Mouse (Mus musculus): Measurements from ENCODE around the gene Rin3. TPM values are rescaled to one million over a fixed set of nuclear protein-coding genes. Genes with fewer than 3 reads are reported as not detected.

Rin3 gene
- polyA plus RNA-seq, 1 experiment from 2014 or later, result 10.5 TPM

DNA sequence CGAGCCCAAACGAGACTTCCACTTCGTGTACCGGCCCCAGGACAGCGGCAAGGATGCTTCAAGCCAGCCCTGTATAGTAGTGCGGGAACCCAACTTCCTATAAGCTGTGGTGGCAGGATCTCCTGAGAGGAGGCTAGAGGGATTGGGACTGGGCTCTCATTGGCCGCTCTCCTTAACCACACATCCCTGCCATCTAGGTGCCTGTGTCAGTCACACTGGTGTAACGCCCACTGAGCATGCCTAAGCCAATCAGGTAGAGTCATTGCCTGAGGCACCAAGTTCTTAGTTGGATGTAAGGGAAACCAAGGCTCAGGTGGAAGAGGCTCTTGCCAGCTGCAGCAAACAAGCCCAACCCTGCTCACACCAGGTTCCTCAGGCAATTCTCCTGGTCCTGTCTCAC, 107.2 kb downstream of the Rin3 start:
- no peak overlapping the region for H3K4me3 ChIP-seq (ENCODE audit: low read depth, low read length)
- no peak for TF ChIP-seq CTCF (IDR thresholded peaks at IDR 0.05; ENCODE audit: low read depth)
- peaks cover 62% of the 10 kb centered on the region; the same call in 1 of the 2 replicates for H3K36me3 ChIP-seq (ENCODE audit: control insufficient read depth, insufficient read depth)
- no peak overlapping the region for H3K27ac ChIP-seq (ENCODE audit: low read depth, low read length)
- H3K9ac ChIP-seq (ENCODE audit: low read depth, low read length), result no peak overlapping the region
- no peaks in the 10 kb centered on the region for H3K27me3 ChIP-seq (replicated peaks; ENCODE audit: control insufficient read depth, insufficient read depth, low read length)
- no peaks in the 10 kb centered on the region for H3K4me1 ChIP-seq (replicated peaks; ENCODE audit: control insufficient read depth, insufficient read depth, low read length)
- no peaks in the 10 kb centered on the region for H3K9me3 ChIP-seq (ENCODE audit: control insufficient read depth)
- H3K4me2 ChIP-seq (replicated peaks; ENCODE audit: low read depth), result no peak overlapping the region
- no peak for ATAC-seq
- WGBS, result 64% methylated on average over 8 of the region's 8 CpGs

DNA sequence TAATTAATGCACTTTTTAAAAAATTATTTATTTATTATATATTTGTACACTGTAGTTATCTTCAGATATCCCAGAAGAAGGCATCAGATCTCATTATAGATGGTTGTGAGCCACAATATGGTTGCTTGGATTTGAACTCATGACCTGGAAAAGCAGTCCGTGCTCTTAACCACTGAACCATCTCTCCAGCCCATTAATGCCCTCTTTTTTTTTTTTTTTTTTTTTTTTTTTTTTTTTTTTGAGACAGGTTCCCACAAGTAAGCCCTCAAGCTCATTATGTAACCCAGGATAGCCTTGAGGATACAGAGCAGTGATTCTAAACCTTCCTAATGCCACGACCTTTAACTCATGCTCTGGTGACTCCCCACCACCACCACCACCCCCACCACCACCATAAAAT, 108.3 kb downstream of the Rin3 start:
- TF ChIP-seq CTCF (IDR thresholded peaks at IDR 0.05; ENCODE audit: low read depth), result no peak
- peaks cover 67% of the 10 kb centered on the region; the same call in 1 of the 2 replicates for H3K36me3 ChIP-seq (ENCODE audit: control insufficient read depth, insufficient read depth)
- no peak overlapping the region for H3K4me2 ChIP-seq (replicated peaks; ENCODE audit: low read depth)
- ATAC-seq, result no peak
- no peak overlapping the region for H3K27ac ChIP-seq (ENCODE audit: low read depth, low read length)
- no peaks in the 10 kb centered on the region for H3K9me3 ChIP-seq (ENCODE audit: control insufficient read depth)
- no peaks in the 10 kb centered on the region for H3K4me1 ChIP-seq (replicated peaks; ENCODE audit: control insufficient read depth, insufficient read depth, low read length)
- no peak overlapping the region for H3K9ac ChIP-seq (ENCODE audit: low read depth, low read length)
- H3K27me3 ChIP-seq (replicated peaks; ENCODE audit: control insufficient read depth, insufficient read depth, low read length), result no peaks in the 10 kb centered on the region
- WGBS, result 89% methylated on average over 2 of the region's 2 CpGs
- no peak overlapping the region for H3K4me3 ChIP-seq (ENCODE audit: low read depth, low read length)

DNA sequence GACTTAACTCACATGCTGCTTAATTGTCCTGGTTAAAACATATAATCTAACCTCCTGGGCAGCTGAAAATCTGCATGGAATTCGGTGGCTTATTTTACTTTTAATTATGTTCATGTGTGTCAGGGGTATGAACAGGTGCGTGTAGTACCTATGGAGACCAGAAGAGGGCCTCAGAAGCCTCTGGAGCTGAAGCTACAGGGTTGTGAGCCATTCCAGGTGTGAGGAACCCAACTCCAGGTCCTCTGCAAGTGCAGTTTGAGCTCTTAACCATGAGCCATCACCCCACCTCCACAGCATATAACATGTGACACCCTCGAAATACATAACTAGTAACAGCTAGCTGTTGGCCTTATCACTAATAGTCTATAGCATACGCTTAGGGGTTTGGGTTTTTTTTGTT, 109.1 kb downstream of the Rin3 start:
- ATAC-seq, result peak; percentile 14; the same call in 1 of the 2 replicates
- peak; percentile 80 for TF ChIP-seq CTCF (IDR thresholded peaks at IDR 0.05; ENCODE audit: low read depth)
- WGBS, result 72% methylated on average over 4 of the region's 4 CpGs

DNA sequence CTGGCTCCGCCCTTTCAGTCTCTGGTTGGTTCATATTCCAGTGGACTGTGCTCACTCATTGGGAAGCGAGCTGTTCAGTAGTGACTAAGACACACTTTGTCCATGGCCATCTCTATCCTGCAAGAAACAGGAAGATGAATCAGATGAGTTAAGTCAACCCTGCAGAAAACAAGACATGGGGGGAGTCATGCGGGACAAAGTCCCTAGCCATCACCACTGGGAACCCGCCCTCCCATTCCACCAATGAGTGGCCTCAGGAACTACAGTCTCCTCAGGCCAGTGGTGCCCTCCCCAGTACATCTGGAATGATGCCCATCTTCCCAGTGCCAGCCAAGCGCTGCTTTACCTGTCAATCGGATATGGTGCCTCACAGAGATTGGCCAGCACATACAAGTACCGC, 111.6 kb downstream of the Rin3 start:
- Histone ChIP-seq H3K36me3 (ENCODE audit: control insufficient read depth, insufficient read depth) (peaks cover 73% of the 10 kb centered on the region; the same call in 1 of the 2 replicates), H3K9ac (ENCODE audit: low read depth, low read length) (no peak overlapping the region), H3K9me3 (ENCODE audit: control insufficient read depth) (no peaks in the 10 kb centered on the region), H3K27me3 (replicated peaks; ENCODE audit: control insufficient read depth, insufficient read depth, low read length) (no peaks in the 10 kb centered on the region), H3K4me2 (replicated peaks; ENCODE audit: low read depth) (no peak overlapping the region), H3K4me1 (replicated peaks; ENCODE audit: control insufficient read depth, insufficient read depth, low read length) (no peaks in the 10 kb centered on the region), H3K4me3 (ENCODE audit: low read depth, low read length) (no peak overlapping the region), H3K27ac (ENCODE audit: low read depth, low read length) (no peak overlapping the region)
- WGBS, result 93% methylated on average over 7 of the region's 7 CpGs
- no peak for TF ChIP-seq CTCF (IDR thresholded peaks at IDR 0.05; ENCODE audit: low read depth)
- ATAC-seq, result no peak

More for the DNA sequence above, 109.1 kb downstream of the Rin3 start:
- H3K36me3 ChIP-seq (ENCODE audit: control insufficient read depth, insufficient read depth), result peaks cover 74% of the 10 kb centered on the region; the same call in 1 of the 2 replicates
- no peak overlapping the region for H3K27ac ChIP-seq (ENCODE audit: low read depth, low read length)
- no peaks in the 10 kb centered on the region for H3K4me1 ChIP-seq (replicated peaks; ENCODE audit: control insufficient read depth, insufficient read depth, low read length)
- H3K9me3 ChIP-seq (ENCODE audit: control insufficient read depth), result no peaks in the 10 kb centered on the region
- no peaks in the 10 kb centered on the region for H3K27me3 ChIP-seq (replicated peaks; ENCODE audit: control insufficient read depth, insufficient read depth, low read length)
- no peak overlapping the region for H3K4me3 ChIP-seq (ENCODE audit: low read depth, low read length)
- no peak overlapping the region for H3K9ac ChIP-seq (ENCODE audit: low read depth, low read length)
- no peak overlapping the region for H3K4me2 ChIP-seq (replicated peaks; ENCODE audit: low read depth)

DNA sequence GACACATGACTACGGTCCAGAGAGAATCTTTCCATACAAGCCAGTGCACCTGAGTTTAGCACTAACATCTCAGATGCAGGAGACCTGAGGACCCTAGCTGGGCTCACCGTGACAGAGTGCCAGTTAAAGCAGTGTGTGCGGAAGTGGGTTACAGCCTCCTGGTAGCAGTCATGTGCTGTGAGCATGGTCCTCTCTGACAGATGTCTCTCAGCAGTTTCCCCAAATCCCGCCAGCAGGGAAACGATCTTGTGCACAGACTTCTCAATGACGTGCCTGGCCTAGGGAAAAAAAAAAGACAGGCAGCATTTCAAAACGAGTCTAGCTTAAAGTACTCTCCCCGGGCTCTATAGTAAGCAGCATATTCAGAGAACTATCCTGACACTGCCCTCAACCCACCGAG, 112.7 kb downstream of the Rin3 start:
- Histone ChIP-seq H3K27me3 (replicated peaks; ENCODE audit: control insufficient read depth, insufficient read depth, low read length) (no peaks in the 10 kb centered on the region), H3K36me3 (ENCODE audit: control insufficient read depth, insufficient read depth) (peaks cover 70% of the 10 kb centered on the region; the same call in 1 of the 2 replicates), H3K9ac (ENCODE audit: low read depth, low read length) (no peak overlapping the region), H3K4me1 (replicated peaks; ENCODE audit: control insufficient read depth, insufficient read depth, low read length) (no peaks in the 10 kb centered on the region), H3K4me2 (replicated peaks; ENCODE audit: low read depth) (no peak overlapping the region), H3K9me3 (ENCODE audit: control insufficient read depth) (no peaks in the 10 kb centered on the region), H3K27ac (ENCODE audit: low read depth, low read length) (no peak overlapping the region), H3K4me3 (ENCODE audit: low read depth, low read length) (no peak overlapping the region)
- no peak for TF ChIP-seq CTCF (IDR thresholded peaks at IDR 0.05; ENCODE audit: low read depth)
- WGBS, result 74% methylated on average over 9 of the region's 9 CpGs
- no peak for ATAC-seq

DNA sequence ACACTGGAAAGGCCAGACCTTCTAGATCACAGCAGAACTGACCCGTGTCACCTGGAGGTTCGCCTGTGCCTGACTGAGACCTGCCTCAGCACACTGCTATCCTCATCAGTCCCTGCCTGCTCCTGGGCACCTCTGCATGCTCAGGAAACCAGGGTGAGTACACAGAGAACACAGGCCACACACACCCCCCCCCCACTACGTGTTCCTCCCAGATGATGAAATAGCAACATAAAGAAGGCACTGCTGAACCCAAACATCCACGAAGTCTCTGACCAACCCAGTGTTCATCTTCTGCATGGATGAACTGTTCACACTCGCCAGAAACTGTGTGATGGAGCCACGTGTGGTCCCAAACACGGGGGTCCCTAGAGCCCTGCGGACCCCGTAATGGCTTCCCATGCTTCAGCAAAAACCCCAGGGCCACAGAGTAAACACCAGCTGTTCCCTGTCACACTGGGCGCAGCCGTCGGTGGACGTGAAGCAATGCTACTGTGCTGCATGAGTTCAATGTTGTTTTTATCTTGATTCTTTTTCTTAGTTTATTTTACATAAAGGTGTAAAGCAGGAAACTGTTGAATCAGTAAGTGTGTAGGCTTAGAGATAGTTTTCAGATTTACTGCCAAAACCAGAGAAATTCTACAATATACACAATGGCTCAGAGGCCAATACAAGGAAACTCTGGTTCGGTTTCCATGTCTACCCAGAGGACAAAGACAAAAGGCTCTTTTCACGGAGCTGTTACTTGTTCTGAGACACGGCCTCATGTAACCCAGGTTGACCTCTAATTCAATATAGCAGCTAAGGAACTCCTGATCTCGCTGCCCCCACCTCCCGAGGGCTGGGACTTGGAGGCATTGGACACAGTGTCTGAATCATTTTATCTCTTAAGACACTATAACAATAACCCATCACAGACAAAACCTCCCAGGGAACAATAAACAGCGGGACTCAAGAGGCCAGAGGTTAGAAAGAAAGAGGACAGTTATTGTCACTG, 113.4 kb downstream of the Rin3 start:
- 60% methylated on average over 19 of the region's 19 CpGs for WGBS
- H3K9me3 ChIP-seq (ENCODE audit: control insufficient read depth), result no peaks in the 10 kb centered on the region
- H3K4me1 ChIP-seq (replicated peaks; ENCODE audit: control insufficient read depth, insufficient read depth, low read length), result no peaks in the 10 kb centered on the region
- no peak overlapping the region for H3K9ac ChIP-seq (ENCODE audit: low read depth, low read length)
- no peak for ATAC-seq
- TF ChIP-seq CTCF (IDR thresholded peaks at IDR 0.05; ENCODE audit: low read depth), result no peak
- peaks cover 71% of the 10 kb centered on the region; the same call in 1 of the 2 replicates for H3K36me3 ChIP-seq (ENCODE audit: control insufficient read depth, insufficient read depth)
- H3K27me3 ChIP-seq (replicated peaks; ENCODE audit: control insufficient read depth, insufficient read depth, low read length), result no peaks in the 10 kb centered on the region
- no peak overlapping the region for H3K4me3 ChIP-seq (ENCODE audit: low read depth, low read length)
- no peak overlapping the region for H3K27ac ChIP-seq (ENCODE audit: low read depth, low read length)
- H3K4me2 ChIP-seq (replicated peaks; ENCODE audit: low read depth), result no peak overlapping the region
